Mouse (Mus musculus) liver, adult 2 months (tissue): ENCODE measurements around the gene Ptgir.

Experiments used
- CTCF ChIP-seq: fragments of 200-500 bp; IDR thresholded peaks from 2 replicates; pipeline ENCODE4 v1.5.1; 2011; ENCODE audit warnings: low read depth, low read length, control low read depth
- POLR2A ChIP-seq: fragments of 200-500 bp; IDR thresholded peaks from 2 replicates; pipeline ENCODE4 v1.6.1; 2011; ENCODE audit warnings: low read length, control low read depth; ENCODE audit not compliant: insufficient read depth; ENCODE audit errors: extremely low read depth

DNA sequence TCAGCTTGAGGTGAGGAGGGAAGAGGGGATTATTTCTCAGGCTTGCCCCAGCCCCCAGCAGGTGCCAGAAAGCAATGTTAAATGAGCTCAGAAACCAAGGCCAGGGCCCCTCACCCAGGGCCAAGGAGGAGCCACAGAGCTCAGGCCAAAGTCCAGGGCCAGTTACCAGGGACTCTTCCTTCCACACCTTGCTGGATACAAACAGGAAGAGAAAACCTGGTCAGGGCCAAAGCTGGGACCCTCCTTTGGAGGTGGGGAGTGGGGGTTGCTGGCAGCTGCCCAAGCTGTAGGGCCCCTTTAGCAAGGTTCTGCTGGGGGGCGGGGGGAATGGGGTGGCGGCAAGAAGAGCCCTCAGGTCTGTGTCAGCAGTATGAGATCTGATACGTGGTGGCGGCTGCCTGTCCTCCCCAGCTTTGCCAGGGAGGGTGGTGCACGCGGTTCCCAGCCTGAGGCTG lies 15.6 kb downstream of the Ptgir start:
- TF ChIP-seq CTCF (no peak), POLR2A (no peak)
